Mouse (Mus musculus) erythroblast, adult 5-6 weeks (primary cell): ENCODE data around the gene Jmy. TPM values are rescaled to one million over a fixed set of nuclear protein-coding genes. Genes with fewer than 3 reads are reported as not detected.

Experiments
- ATAC-seq: replicated peaks from 2 replicates; pipeline ENCODE4 v1.8.0; 2016; ENCODE audit warnings: moderate number of reproducible peaks, mild to moderate bottlenecking, moderate TSS enrichment, inconsistent platforms; ENCODE audit not compliant: poor library complexity, low FRiP score, severe bottlenecking
- total RNA-seq, 2 experiments: library from RNA; stranded (forward) in 1 of 2; stranded (reverse) in 1 of 2; fragments of 150-400 nt in 1 of 2; fragments of 200-764, 138-1000 nt in 1 of 2; gene quantifications; 2 replicates each; pipeline versions ENCODE4 v1.2.3 to v1.2.4; 2015 to 2017; ENCODE audit warnings: low replicate concordance in 2 of 2

Gene Jmy
- total RNA-seq, 2 experiments from 2014 or later = 11.3 to 17.8 TPM

GRCm38 (mm10) chr13:93383092-93383491, 116.5 kb downstream of the Jmy start:
- ATAC-seq = 0 out of 2 replicates have a peak, but pooled peaks have one; percentile 17

- peak; percentile 88 for ATAC-seq
Observed at GRCm38 (mm10) chr13:93381301-93381700, 118.3 kb downstream of the Jmy start.

DNA sequence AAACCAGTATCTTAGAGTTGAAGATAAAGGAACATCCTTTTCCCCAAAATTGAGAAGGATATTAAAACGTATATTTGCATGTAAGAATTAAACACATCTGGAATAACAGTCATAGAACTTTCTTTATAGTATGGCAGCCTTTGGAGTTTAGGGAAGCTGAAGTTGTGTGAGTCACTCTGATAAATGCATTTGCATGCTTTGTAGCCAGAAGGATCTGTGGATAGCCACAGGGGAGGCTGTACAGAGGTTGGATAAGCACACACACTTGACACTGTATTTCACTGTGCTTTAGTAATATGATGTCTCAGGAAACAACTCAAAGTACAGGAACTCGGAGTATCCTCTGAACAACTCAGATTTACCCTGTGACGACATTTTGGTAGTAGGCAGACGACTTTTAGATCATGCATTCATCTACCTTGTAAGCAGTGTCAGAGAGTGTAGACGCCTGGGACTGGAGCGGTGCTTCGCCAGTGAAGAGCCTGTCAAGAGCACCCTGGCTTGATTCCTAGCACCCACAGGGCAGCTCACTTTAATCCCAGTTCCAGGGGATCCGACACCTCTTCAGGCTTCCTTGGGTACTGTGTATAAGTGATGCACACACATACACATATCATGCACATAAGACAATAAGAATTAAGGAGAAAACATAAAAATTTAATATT, 119.1 kb downstream of the Jmy start:
- ATAC-seq = peak; percentile 55

Other genes with a start within 250 kb of the Jmy start
- gene Homer1, start 200.2 kb downstream of the Jmy start, total RNA-seq (2015; ENCODE audit: low replicate concordance) = 4.2 and 11.3 TPM in 2 replicates
- gene Homer1, start 200.2 kb downstream of the Jmy start, total RNA-seq (2017; ENCODE audit: low replicate concordance) = 5.9 and 8.9 TPM in 2 replicates
- not detected in 2 replicates for gene Bhmt, start 138.2 kb upstream of the Jmy start, total RNA-seq (2015; ENCODE audit: low replicate concordance)
- gene Bhmt, start 138.2 kb upstream of the Jmy start, total RNA-seq (2017; ENCODE audit: low replicate concordance) = not detected in 2 replicates
- not detected in 2 replicates for gene Bhmt2, start 174.5 kb upstream of the Jmy start, total RNA-seq (2015; ENCODE audit: low replicate concordance)
- gene Bhmt2, start 174.5 kb upstream of the Jmy start, total RNA-seq (2017; ENCODE audit: low replicate concordance) = not detected in 2 replicates
- not detected in 2 replicates for gene Dmgdh, start 174.6 kb upstream of the Jmy start, total RNA-seq (2015; ENCODE audit: low replicate concordance)
- not detected in 2 replicates for gene Dmgdh, start 174.6 kb upstream of the Jmy start, total RNA-seq (2017; ENCODE audit: low replicate concordance)